Mouse (Mus musculus) heart, postnatal 0 days (tissue): ENCODE measurements around the gene Gpr108.
A peak's percentile ranks its signal among the peaks of the same experiment; 100 is the strongest.

ENCODE experiments used
- CTCF ChIP-seq: IDR thresholded peaks from 2 replicates; pipeline ENCODE4 v1.5.1; 2016; ENCODE audit warnings: antibody characterized with exemption, control low read depth, low read depth
- EP300 ChIP-seq: IDR thresholded peaks from 2 replicates; pipeline ENCODE4 v1.6.1; 2016; ENCODE audit warnings: antibody characterized with exemption, low read depth

GRCm38 (mm10) chr17:57219884-57220207 is 28.4 kb downstream of the Gpr108 start:
- TF ChIP-seq CTCF (peak; percentile 52), EP300 (no peak)
